Mouse (Mus musculus) ZHBTc4 (cell line): ENCODE results near the gene Gm20403.
"Not testable (repeated sequence)": the region's sequence is repeated elsewhere in the genome, so short reads cannot be mapped to it uniquely, and the experiment has no call there.

Experiments used
- DNase-seq: peaks from one replicate; pipeline ENCODE4 v3.0.0-alpha.2; 2011; ENCODE audit warnings: low read depth, low spot score

Gene Gm20403

GRCm38 (mm10) chr12:54986052-54986717 lies at the start of gene Gm20403:
Gm20403 (minus strand) TSS chr12:54986529.
- peak; percentile 80 for DNase-seq

- DNase-seq: no peak
Measured at GRCm38 (mm10) chr12:55027088-55027487, 40.8 kb upstream of the Gm20403 start.

GRCm38 (mm10) chr12:55023284-55023683 lies 37.0 kb upstream of the Gm20403 start:
- DNase-seq: no peak

- DNase-seq: no peak
Measured at GRCm38 (mm10) chr12:55019421-55019877, 33.1 kb upstream of the Gm20403 start.

- no peak for DNase-seq
Measured at GRCm38 (mm10) chr12:55017119-55017721, 30.9 kb upstream of the Gm20403 start.

- no peak for DNase-seq
Measured at GRCm38 (mm10) chr12:55016339-55017118, 30.2 kb upstream of the Gm20403 start.

- DNase-seq: no peak
Measured at GRCm38 (mm10) chr12:55015428-55015827, 29.1 kb upstream of the Gm20403 start.

GRCm38 (mm10) chr12:55013626-55014398 lies 27.5 kb upstream of the Gm20403 start, which contains the start of gene Baz1a:
Baz1a (minus strand) TSS chr12:55014348.
- no peak for DNase-seq

- DNase-seq: no peak
Measured at GRCm38 (mm10) chr12:55013031-55013430, 26.7 kb upstream of the Gm20403 start.

GRCm38 (mm10) chr12:55007361-55008008 lies 21.2 kb upstream of the Gm20403 start:
- DNase-seq: no peak

GRCm38 (mm10) chr12:55006071-55006470 lies 19.7 kb upstream of the Gm20403 start:
- DNase-seq: peak; percentile 32

GRCm38 (mm10) chr12:55004396-55004795 lies 18.1 kb upstream of the Gm20403 start:
- no peak for DNase-seq

- no peak for DNase-seq
Measured at GRCm38 (mm10) chr12:55003843-55004242, 17.5 kb upstream of the Gm20403 start.

GRCm38 (mm10) chr12:55002532-55002931 lies 16.2 kb upstream of the Gm20403 start:
- DNase-seq: not testable (repeated sequence)

GRCm38 (mm10) chr12:54999016-54999690 lies 12.8 kb upstream of the Gm20403 start:
- DNase-seq: no peak

- DNase-seq: no peak
Measured at GRCm38 (mm10) chr12:54998411-54998810, 12.1 kb upstream of the Gm20403 start.

GRCm38 (mm10) chr12:54996979-54997474 lies 10.7 kb upstream of the Gm20403 start:
- DNase-seq: no peak

- DNase-seq: no peak
Measured at GRCm38 (mm10) chr12:54995965-54996364, 9.6 kb upstream of the Gm20403 start.

GRCm38 (mm10) chr12:54994418-54994817 lies 8.1 kb upstream of the Gm20403 start:
- DNase-seq: no peak

- DNase-seq: no peak
Measured at GRCm38 (mm10) chr12:54994068-54994386, 7.7 kb upstream of the Gm20403 start.
